Mouse (Mus musculus): ENCODE measurements at regions not wholly inside any gene's neighbourhood (a gene's known extent, or its start where the extent isn't known, plus 50 kb on each side); places are given as distances from the start of the nearest gene placed in this dataset.

GRCm38 (mm10) chr12:49921608-49922007, 536.6 kb downstream of the Gm43517 start:
- TF ChIP-seq ZC3H11A (IDR thresholded peaks at IDR 0.05; ENCODE audit: low read depth, low read length) = no peak
- no peak for TF ChIP-seq JUND (IDR thresholded peaks at IDR 0.05; ENCODE audit: low read depth, low read length)

All from MEL (cell line).